Mouse (Mus musculus): ENCODE data around the gene Slc17a8.

DNA sequence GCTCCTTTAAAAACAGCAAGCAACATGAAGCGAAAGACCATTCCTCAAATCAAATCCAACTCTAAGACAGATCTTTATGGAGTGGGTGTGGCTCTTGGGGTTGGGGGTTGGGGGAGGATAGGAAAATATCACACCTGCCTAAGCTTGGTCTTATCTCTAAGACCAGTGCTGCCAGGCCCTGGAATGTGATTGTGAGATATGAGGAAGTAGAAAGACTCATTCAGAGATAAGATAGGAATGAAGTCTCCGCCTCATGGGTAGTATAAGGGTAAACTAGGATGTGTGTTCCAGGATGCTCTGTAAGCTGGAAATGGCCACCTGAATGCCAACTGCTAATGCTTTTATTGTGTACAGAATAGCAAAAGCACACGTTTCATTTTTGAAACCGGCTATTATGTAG lies 26.7 kb downstream of the Slc17a8 start:
- no peak for TF ChIP-seq POLR2A (IDR thresholded peaks at IDR 0.05; ENCODE audit: control insufficient read depth, low read depth, low read length)
- TF ChIP-seq CTCF (IDR thresholded peaks at IDR 0.05; ENCODE audit: control insufficient read depth, insufficient read depth, insufficient replicate concordance, low read depth, low read length), result no peak
